Mouse (Mus musculus) C2C12 (cell line): ENCODE results near the gene Ppp2r5d. TPM values are rescaled to one million over a fixed set of nuclear protein-coding genes. Genes with fewer than 3 reads are reported as not detected.
A peak's percentile ranks its signal among the peaks of the same experiment; 100 is the strongest.

Experiments used
- H3K27me3 ChIP-seq: one replicate; pipeline ENCODE4 v1.6.1; 2011; ENCODE audit not compliant: control insufficient read depth, insufficient read depth, insufficient read length
- H3K36me3 ChIP-seq: one replicate; pipeline ENCODE4 v1.6.1; 2011; ENCODE audit not compliant: control insufficient read depth, insufficient read depth
- H3K4me3 ChIP-seq: one replicate; pipeline ENCODE4 v1.5.1; 2011; ENCODE audit warnings: mild to moderate bottlenecking, control low read depth; ENCODE audit not compliant: poor library complexity, insufficient read depth, severe bottlenecking
- H3K79me2 ChIP-seq: one replicate; pipeline ENCODE4 v1.6.1; 2011; ENCODE audit not compliant: control insufficient read depth, insufficient read depth
- H3K79me3 ChIP-seq: one replicate; pipeline ENCODE4 v1.6.1; 2011; ENCODE audit warnings: low read depth, control low read depth
- H3ac ChIP-seq: one replicate; pipeline ENCODE3; 2011; ENCODE audit warnings: low read depth; ENCODE audit not compliant: control insufficient read depth, insufficient read length
- CEBPB ChIP-seq: IDR thresholded peaks from one replicate; pipeline ENCODE4 v1.6.1; 2011; ENCODE audit warnings: low read depth, mild to moderate bottlenecking, control low read depth, moderate library complexity
- CTCF ChIP-seq: IDR thresholded peaks from one replicate; pipeline ENCODE4 v1.5.1; 2011; ENCODE audit not compliant: control insufficient read depth, insufficient read depth, insufficient read length
- FOSL1 ChIP-seq: IDR thresholded peaks from one replicate; pipeline ENCODE4 v1.8.0; 2011; ENCODE audit warnings: mild to moderate bottlenecking, low read length; ENCODE audit not compliant: poor library complexity, insufficient read depth, severe bottlenecking
- MAX ChIP-seq: IDR thresholded peaks from one replicate; pipeline ENCODE4 v1.6.1; 2011; ENCODE audit warnings: mild to moderate bottlenecking, control low read depth
- MYOD1 ChIP-seq: IDR thresholded peaks from one replicate; pipeline ENCODE4 v1.6.1; 2011; ENCODE audit warnings: low read depth; ENCODE audit not compliant: control insufficient read depth, insufficient read length
- MYOG ChIP-seq: IDR thresholded peaks from one replicate; pipeline ENCODE4 v1.6.1; 2011; ENCODE audit not compliant: control insufficient read depth, insufficient read length; ENCODE audit errors: extremely low read depth
- USF1 ChIP-seq: IDR thresholded peaks from one replicate; pipeline ENCODE4 v1.6.1; 2011; ENCODE audit warnings: low read depth, mild to moderate bottlenecking, control low read depth, moderate library complexity
- polyA plus RNA-seq: library from polyadenylated mRNA; unstranded; fragments of >200 nt; fragmentation: generic; extraction: Trizol; gene quantifications from one replicate; pipeline ENCODE4 v1.2.1, GENCODE M21; 2012; ENCODE audit warnings: missing spikeins

The Ppp2r5d gene
- polyA plus RNA-seq, 1 experiment = 99.5 TPM

DNA sequence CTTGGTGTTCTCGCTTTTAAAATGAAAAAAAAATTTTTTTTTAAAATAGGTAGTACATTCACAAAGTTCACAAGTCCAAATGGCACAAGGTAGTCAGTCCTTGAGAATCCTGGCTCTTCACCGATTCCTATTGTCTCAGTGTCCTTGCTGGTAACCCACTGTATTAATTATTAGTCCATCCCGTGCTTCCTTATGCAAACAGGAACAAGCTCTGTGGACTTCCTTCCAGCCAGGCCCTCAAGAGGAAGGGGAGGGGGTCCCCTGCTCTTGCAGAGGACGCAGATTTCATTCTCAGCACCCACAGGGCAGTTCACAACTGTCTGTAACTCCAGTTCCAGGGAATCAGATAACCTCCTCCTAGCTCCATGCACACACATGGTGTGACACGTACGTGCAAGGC, 48.9 kb downstream of the Ppp2r5d start:
- TF ChIP-seq USF1 = no peak
- no peak for TF ChIP-seq CEBPB
- no peak for TF ChIP-seq MYOD1
- TF ChIP-seq CTCF = no peak
- TF ChIP-seq MAX = no peak
- no peak for TF ChIP-seq MYOG
- no peak for TF ChIP-seq FOSL1
- Histone ChIP-seq H3K79me3 (no peaks in the 10 kb centered on the region), H3K36me3 (peaks cover 8% of the 10 kb centered on the region), H3K4me3 (no peak overlapping the region), H3ac (no peak overlapping the region), H3K79me2 (peaks cover 16% of the 10 kb centered on the region), H3K27me3 (no peaks in the 10 kb centered on the region)

DNA sequence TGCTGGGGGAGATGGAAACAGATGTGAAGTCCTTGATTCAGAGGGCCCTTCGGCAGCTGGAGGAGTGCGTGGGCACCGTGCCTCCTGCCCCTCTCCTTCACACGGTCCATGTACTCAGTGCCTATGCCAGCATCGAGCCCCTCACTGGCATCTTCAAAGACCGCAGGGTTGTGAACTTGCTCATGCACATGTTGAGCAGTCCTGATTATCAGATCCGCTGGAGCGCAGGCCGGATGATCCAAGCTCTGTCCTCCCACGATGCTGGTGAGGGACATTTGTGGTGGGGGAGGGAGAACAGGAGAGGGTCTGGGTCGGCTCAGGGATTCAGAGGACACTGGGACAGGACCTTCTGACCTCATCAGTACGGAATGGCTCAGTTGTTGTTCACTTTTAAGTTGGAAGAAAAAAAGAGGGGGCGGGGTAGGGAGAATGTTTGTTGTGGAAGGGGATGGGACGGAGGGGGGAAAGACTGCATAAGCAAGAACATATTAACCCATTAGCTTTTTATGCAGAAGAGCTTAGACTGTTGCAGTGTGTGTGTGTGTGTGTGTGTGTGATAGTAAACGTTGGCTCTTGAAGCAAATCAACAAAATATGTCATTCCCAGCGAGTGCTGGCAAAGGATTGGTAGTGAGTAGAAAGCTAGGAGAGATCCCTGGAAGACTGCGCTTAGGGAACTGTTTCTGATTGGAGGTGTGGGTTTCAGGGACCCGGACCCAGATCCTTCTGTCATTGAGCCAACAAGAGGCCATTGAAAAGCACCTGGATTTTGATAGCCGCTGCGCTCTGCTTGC, 53.0 kb downstream of the Ppp2r5d start:
- no peaks in the 10 kb centered on the region for H3K27me3 ChIP-seq
- H3K79me3 ChIP-seq = peaks cover 5% of the 10 kb centered on the region
- H3K36me3 ChIP-seq = peaks cover 22% of the 10 kb centered on the region
- H3K79me2 ChIP-seq = peaks cover 26% of the 10 kb centered on the region
- no peak overlapping the region for H3K4me3 ChIP-seq
- H3ac ChIP-seq = no peak overlapping the region
- TF ChIP-seq MYOG = no peak
- no peak for TF ChIP-seq CEBPB
- TF ChIP-seq FOSL1 = no peak
- TF ChIP-seq USF1 = no peak
- no peak for TF ChIP-seq MAX
- TF ChIP-seq MYOD1 = no peak

DNA sequence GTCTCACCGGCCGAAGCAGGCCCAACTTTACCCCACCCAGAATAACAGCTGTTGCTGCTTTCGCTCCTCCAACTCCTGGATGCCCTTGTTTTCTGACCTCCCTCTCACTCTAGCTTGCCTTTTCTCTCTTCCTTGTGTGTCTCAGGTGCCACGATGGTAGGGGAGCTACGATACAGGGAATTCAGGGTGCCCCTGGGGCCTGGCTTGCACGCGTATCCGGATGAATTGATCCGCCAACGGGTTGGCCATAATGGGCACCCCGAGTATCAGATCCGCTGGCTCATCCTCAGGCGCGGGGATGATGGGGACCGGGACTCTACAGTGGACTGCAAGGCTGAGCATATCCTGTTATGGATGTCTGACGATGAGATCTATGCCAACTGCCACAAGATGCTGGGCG, 53.6 kb downstream of the Ppp2r5d start:
- peaks cover 22% of the 10 kb centered on the region for H3K36me3 ChIP-seq
- no peaks in the 10 kb centered on the region for H3K27me3 ChIP-seq
- TF ChIP-seq MYOD1 = no peak
- TF ChIP-seq MAX = no peak
- no peak for TF ChIP-seq FOSL1
- TF ChIP-seq MYOG = no peak
- no peak for TF ChIP-seq CTCF
- TF ChIP-seq CEBPB = no peak
- no peak for TF ChIP-seq USF1
- peaks cover 9% of the 10 kb centered on the region for H3K79me3 ChIP-seq
- peaks cover 33% of the 10 kb centered on the region for H3K79me2 ChIP-seq
- peak overlapping the region; percentile 40 for H3ac ChIP-seq
- peak overlapping the region; percentile 18 for H3K4me3 ChIP-seq

DNA sequence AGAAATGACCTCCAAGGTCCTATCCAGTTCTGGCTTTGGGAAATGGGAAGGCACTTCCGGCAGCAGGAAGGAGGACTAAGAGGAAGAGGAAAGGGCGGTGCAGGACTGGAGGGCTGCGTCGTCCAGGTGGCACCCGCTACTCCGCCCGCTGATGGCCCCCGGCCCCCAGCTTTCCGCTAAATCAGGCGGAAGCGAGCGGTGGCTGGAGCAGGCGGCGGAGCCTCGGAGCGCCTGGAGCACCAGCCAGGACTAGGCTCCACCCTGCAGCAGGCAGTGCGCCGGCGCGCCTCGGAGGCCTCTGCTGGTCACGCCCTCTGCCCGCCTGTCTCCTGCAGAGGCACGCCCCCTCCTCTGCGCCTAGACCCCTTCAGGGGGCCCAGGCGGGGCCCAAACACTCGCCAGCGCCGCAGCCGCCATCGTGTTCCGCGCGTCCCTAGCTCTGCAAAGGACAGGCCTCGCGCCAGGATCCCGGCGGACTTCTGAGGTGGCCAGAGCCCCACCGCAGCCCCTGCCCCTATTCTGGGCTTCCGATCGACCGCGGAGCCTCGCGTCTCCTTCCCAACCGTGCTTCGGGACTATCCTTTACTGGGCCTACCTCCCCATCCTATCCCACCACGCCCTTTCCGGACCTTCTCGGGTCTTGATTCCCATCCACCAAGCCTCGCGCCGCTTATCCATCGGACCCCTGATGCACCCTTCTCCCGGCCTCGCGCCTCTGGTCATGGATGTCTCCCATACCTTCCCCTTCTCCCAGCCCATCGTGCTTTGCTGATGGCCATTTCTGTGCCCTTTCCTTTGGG, 54.5 kb downstream of the Ppp2r5d start, which contains the start of gene Cul7:
TSS of gene Cul7 (plus strand) at position 106 of the 800 bp plus-strand sequence.
- TF ChIP-seq MYOD1 (no peak), CEBPB (no peak), USF1 (no peak), MAX (no peak), CTCF (no peak), FOSL1 (no peak), MYOG (no peak)
- peaks cover 35% of the 10 kb centered on the region for H3K79me2 ChIP-seq
- peaks cover 22% of the 10 kb centered on the region for H3K36me3 ChIP-seq

DNA sequence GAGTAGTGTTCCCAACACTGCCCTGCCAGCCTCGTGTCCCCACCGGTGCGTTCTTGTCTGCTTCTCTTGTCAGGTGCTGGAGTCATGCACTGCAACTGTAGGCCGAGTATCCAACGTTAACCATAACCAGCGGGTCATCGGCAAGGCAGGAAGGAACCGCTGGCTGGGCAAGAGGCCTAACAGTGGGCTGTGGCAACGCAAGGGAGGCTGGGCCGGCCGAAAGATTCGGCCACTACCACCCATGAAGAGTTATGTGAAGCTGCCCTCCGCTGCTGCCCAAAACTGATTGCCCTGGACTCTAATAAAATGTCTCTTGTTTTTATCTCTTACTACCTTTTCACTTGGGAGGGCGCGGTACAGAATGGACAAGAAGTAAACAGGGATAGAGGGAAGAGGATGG, 55.1 kb downstream of the Ppp2r5d start:
- Histone ChIP-seq H3K79me2 (peaks cover 35% of the 10 kb centered on the region), H3K27me3 (no peaks in the 10 kb centered on the region), H3K4me3 (no peak overlapping the region), H3K79me3 (peaks cover 9% of the 10 kb centered on the region), H3K36me3 (peaks cover 22% of the 10 kb centered on the region), H3ac (peak overlapping the region; percentile 47)
- TF ChIP-seq MYOD1 (no peak), MYOG (no peak), USF1 (no peak), CEBPB (no peak), MAX (no peak), CTCF (no peak), FOSL1 (no peak)

More for the DNA sequence above, 54.5 kb downstream of the Ppp2r5d start, which contains the start of gene Cul7:
- Histone ChIP-seq H3K4me3 (peak within 1 kb of the TSS; percentile 40), H3ac (peak within 1 kb of the TSS; percentile 77), H3K27me3 (no peaks in the 10 kb centered on the region), H3K79me3 (peaks cover 9% of the 10 kb centered on the region)
